Mouse (Mus musculus) v-Abl transformed pro-B cells (cell line): ENCODE measurements around the gene D630003M21Rik.

Experiments used
- in situ Hi-C, 2 experiments: fragments of 400-800 bp; cut with MboI; formaldehyde crosslinking; loops; one replicate each; pipeline ENCODE4 v1.15.1; 2025; ENCODE audit not compliant: unreplicated experiment in 2 of 2

D630003M21Rik gene

GRCm38 (mm10) chr2:158169771-158170170, 59.3 kb downstream of the D630003M21Rik start:
- in situ Hi-C loops, result no loop called here

- in situ Hi-C loops, result no loop called here
Observed at GRCm38 (mm10) chr2:158169351-158169750, 59.7 kb downstream of the D630003M21Rik start.

- in situ Hi-C loops, result no loop called here
Observed at GRCm38 (mm10) chr2:158168741-158169211, 60.2 kb downstream of the D630003M21Rik start.

GRCm38 (mm10) chr2:158167496-158168205, 61.4 kb downstream of the D630003M21Rik start:
- in situ Hi-C loops, result no loop called here

DNA sequence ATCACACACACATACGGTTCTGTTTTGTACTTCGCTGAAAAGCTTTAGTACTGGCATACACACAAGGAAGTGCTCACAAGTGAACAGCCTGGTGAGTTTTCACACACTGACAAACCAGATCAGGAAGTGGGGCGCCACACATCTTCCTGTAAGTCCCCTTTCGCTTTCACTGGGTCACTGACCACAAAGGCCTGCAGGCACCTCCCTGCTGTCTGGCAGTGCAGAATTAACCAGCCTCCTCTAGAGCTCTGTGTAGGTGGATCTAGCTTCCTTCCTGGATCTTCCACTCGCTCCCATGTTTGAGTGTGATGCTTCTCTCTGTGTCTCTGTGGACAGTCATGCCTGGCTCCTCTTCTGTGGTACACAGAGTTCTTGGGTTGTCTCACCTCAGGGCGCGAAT, 62.4 kb downstream of the D630003M21Rik start:
- in situ Hi-C loops, result no loop called here

DNA sequence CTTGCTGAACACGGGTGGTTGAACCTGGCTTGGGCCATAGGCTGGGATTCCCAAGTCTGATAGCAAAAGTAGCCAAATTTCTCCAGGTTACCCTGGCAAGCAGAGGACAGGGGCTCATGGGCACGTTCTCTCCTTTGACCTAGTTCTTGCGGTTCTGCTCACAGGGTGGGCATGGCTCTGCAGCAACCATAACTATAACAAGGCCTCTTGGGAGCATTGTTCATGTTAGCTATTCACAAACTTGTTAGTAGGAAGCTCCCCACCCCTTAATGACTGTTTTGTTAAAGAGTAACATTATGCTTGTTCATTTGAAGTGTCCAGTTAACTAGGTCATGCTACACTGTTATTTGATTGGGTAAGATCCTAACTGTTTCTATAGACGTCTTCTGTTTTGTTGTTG, 63.2 kb downstream of the D630003M21Rik start:
- in situ Hi-C loops, result no loop called here

- in situ Hi-C loops, result no loop called here
Observed at GRCm38 (mm10) chr2:158163034-158163433, 66.0 kb downstream of the D630003M21Rik start.

DNA sequence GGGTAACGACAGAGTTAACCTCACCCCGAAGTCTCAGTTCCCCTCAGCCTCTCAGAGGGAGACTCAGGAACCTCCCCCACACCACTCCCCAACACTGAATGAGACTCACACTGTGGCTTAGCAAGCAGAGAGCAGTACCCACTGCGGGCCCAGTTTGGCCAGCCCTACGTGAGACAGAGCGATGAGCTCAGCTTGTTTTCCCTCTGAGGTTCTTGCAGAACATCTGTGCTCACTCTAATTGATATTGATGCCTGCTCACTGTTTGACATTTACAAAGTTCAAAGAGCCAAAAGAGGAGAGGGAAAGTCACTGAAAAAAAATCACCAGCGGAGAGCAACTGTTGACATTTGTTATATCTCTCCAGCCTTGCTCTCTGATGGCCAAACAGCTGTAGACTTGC, 67.3 kb downstream of the D630003M21Rik start:
- in situ Hi-C loops, result no loop called here

GRCm38 (mm10) chr2:158159376-158160235, 69.4 kb downstream of the D630003M21Rik start:
- in situ Hi-C loops, result no loop called here

DNA sequence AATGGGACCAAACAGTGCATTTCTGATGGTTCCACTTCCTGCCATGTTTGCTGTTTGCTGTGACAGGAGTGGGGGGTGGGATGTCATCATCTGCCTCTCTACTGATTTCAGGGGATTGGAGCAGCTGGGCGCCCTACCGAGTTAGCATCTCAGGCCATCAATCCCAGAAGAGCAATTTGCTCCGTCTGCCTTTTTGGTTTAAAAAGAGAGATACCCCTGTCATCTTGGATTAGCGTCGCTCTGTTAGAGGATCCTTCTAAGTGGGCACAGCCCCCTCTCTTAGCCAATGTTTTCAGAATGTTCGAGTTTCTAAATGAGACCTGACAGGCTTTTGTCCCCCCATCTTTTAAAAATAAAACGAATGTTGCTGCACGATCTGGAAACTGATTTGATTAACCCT, 71.4 kb downstream of the D630003M21Rik start:
- in situ Hi-C loops, result no loop called here

- in situ Hi-C loops, result no loop called here
Observed at GRCm38 (mm10) chr2:158156487-158156886, 72.5 kb downstream of the D630003M21Rik start.

- in situ Hi-C loops, result no loop called here
Observed at GRCm38 (mm10) chr2:158155615-158156014, 73.4 kb downstream of the D630003M21Rik start.

- in situ Hi-C loops, result no loop called here
Observed at GRCm38 (mm10) chr2:158155101-158155500, 73.9 kb downstream of the D630003M21Rik start.

DNA sequence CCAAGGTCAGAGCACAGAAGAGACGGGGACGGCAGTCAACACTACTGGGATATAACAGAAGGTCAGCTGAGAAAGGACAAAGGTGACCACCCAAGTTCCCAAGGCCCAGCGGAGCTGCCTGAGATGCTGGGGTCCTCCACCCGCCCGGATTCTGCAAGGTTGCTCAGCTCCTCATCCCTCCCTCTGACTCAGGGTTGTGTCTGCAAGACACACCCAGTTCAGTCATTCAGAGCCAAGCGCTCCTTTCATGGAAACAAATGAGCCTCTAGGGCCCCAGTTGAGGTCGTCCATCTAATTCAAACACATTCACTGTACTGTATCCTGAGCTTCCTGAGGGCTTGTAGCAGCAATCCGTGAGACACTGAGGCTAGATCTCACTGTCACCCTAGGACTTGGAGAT, 74.4 kb downstream of the D630003M21Rik start:
- in situ Hi-C loops, result no loop called here

DNA sequence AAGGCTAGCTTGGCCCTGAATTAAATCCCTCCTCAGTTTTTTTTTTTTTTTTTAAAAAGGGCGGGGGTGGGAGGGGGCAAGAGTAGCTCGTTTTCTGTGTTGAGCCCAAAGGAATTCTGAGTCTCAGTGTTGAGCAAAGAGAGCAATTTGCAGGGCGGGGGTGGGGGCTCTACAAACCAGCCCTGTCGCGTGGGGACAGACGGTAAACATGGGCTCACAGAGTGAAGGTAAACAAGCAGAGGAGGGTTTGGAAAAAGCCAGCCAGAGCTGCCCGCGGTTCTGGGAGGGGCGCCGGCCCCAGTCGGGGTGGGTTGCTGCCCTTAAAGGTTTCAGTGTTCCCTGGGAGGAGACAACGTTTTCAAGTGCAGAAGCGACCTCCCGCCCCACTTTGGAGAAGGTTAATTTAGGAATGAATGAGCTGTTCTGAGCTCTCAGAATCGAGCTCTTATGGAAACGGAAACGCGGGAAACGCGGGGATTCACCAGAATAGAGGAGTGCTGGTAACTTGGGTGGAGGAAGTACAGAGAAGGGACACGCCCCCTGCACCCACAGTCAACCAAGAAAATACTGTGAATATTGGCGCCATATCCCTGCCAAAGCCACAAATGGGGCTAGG, 75.2 kb downstream of the D630003M21Rik start:
- in situ Hi-C loops, result no loop called here

GRCm38 (mm10) chr2:158152685-158153309, 76.2 kb downstream of the D630003M21Rik start:
- in situ Hi-C loops, result no loop called here

DNA sequence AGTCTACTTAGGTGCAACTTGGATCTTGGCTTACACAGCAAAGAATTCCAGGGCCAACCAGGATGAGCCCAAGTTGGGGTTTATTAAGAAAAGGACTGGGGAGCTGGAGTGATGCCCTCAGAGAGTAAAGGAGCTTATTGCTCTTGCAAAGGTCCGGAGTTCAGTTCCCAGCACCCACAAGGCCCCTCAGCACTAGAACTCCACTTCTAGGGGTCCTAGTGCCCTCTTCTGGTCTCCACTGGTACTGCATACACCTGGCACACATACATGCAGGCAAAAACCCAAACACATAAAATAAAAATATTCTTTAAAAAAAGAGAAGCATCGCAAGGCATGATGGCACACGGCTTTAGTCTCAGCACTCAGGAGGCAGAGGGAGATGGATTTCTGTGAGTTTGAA, 77.9 kb downstream of the D630003M21Rik start:
- in situ Hi-C loops, result no loop called here

- in situ Hi-C loops, result no loop called here
Observed at GRCm38 (mm10) chr2:158146971-158147370, 82.1 kb downstream of the D630003M21Rik start.

DNA sequence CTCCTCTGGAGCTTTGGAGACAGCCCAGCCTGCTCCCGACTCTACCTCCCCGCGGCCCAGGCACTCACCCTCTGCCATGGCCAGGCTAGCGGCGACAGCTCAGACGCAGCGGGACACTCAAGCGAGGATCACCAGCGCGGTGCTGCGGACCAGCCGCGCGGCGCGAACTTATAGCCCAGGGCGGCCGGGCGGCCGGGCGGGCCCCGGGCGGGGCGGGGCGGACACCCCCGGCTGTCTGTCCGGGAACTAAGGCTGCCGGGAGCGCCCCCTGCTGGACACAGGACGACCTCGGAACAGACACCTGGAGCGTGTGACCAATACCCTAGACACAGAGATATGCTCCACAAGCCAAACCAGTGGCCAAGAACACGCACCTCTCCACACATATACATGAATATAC, 82.8 kb downstream of the D630003M21Rik start, which contains the start of gene Tgm2:
Tgm2 (minus strand) TSS at position 214 of the 400 bp plus-strand sequence.
- in situ Hi-C loops, result no loop called here

DNA sequence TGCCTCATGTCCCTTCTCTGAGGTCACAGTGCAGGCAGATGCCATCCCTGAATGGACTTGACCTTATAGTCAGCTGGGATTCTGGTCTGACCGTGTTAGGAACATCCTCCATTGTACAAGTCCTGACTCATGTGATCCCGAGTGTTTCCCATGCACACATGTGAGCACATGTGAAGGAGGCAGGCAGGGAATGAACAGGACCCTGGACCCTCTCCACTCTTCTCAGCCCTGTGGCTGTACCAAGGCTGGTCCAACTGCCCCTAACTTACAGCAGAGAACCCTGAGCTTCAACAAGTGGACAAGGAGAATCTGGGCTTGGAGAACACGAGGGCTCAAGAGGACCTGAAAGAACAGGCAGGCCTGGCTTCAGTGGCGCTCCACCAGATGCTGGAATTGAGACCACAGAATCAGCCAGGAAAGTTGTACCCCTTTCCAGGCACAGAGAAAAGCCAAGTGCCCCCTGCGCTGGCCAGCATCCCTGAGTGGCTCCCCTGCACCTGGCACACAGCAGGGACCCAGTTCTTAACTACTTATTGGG, 83.4 kb downstream of the D630003M21Rik start:
- in situ Hi-C loops, result no loop called here
